Mouse (Mus musculus) midbrain, embryonic 16.5 days (tissue): ENCODE measurements around the gene Tmem219. TPM values are rescaled to one million over a fixed set of nuclear protein-coding genes. Genes with fewer than 3 reads are reported as not detected.
A peak's percentile ranks its signal among the peaks of the same experiment; 100 is the strongest.

ENCODE experiments used
- ATAC-seq: fragments of 200-750 bp; cut with Nextera tagmentation; 2 replicates; pipeline ENCODE4 v1.8.0; 2017; ENCODE audit warnings: moderate TSS enrichment
- H3K27ac ChIP-seq: fragments of 300-500 bp; sonication (generic); 2 replicates; pipeline ENCODE4 v1.5.1; 2014; ENCODE audit warnings: mild to moderate bottlenecking, low read length, mixed read lengths
- H3K27me3 ChIP-seq: fragments of 300-500 bp; sonication (generic); 2 replicates; pipeline ENCODE4 v1.6.1; 2014; ENCODE audit warnings: low read depth, low read length, mixed read lengths; ENCODE audit not compliant: control insufficient read depth, insufficient read depth
- H3K36me3 ChIP-seq: fragments of 300-500 bp; sonication (generic); 2 replicates; pipeline ENCODE4 v1.6.1; 2014; ENCODE audit warnings: mild to moderate bottlenecking, low read length, moderate library complexity, mixed read lengths; ENCODE audit not compliant: control insufficient read depth, insufficient read depth
- H3K4me1 ChIP-seq: fragments of 300-500 bp; sonication (generic); 2 replicates; pipeline ENCODE4 v1.6.1; 2014; ENCODE audit warnings: mild to moderate bottlenecking, low read length, mixed read lengths; ENCODE audit not compliant: control insufficient read depth, insufficient read depth
- H3K4me2 ChIP-seq: fragments of 300-500 bp; sonication (generic); 2 replicates; pipeline ENCODE4 v1.6.1; 2014; ENCODE audit warnings: mild to moderate bottlenecking, low read length, mixed read lengths
- H3K4me3 ChIP-seq: fragments of 300-500 bp; sonication (generic); 2 replicates; pipeline ENCODE4 v1.5.1; 2014; ENCODE audit warnings: low read depth, mild to moderate bottlenecking, low read length, moderate library complexity, mixed read lengths
- H3K9ac ChIP-seq: fragments of 300-500 bp; sonication (generic); 2 replicates; pipeline ENCODE4 v1.6.1; 2014; ENCODE audit warnings: low read depth, low read length, mixed read lengths
- H3K9me3 ChIP-seq: fragments of 300-500 bp; sonication (generic); replicated peaks from 2 replicates; pipeline ENCODE4 v1.6.1; 2014; ENCODE audit warnings: mild to moderate bottlenecking, low read length, mixed read lengths; ENCODE audit not compliant: control insufficient read depth, poor library complexity, severe bottlenecking
- WGBS: fragments of 180-500 bp; shearing (Covaris S2); extraction: QIAGEN DNeasy Blood & Tissue Kit; methylation state at CpG from one replicate; pipeline ENCODE4 v1.1.7; 2014; 5-methylcytosine and 5-hydroxymethylcytosine counted together
- polyA plus RNA-seq: library from polyadenylated mRNA; unstranded; fragments of >200 nt; fragmentation: Nextera tagmentation; extraction: Ambion mirVana; gene quantifications from 2 replicates; pipeline ENCODE4 v1.2.1, GENCODE M21; 2015

Tmem219 gene
- polyA plus RNA-seq, 1 experiment from 2014 or later: 34.0 TPM

- Histone ChIP-seq H3K9ac (peak within 1 kb of the TSS; percentile 64), H3K4me1 (peaks cover 21% of the 10 kb centered on the region), H3K4me2 (peak within 1 kb of the TSS; percentile 93), H3K4me3 (peak within 1 kb of the TSS; percentile 67), H3K27ac (peak within 1 kb of the TSS; percentile 80), H3K36me3 (peaks cover 22% of the 10 kb centered on the region), H3K9me3 (no peaks in the 10 kb centered on the region), H3K27me3 (no peaks in the 10 kb centered on the region)
- WGBS: 3% methylated on average over 42 of the region's 42 CpGs
- peak; percentile 91 for ATAC-seq
Observed at GRCm38 (mm10) chr7:126861429-126862130, 61.1 kb downstream of the Tmem219 start, which contains the start of gene Hirip3. TSS of gene Hirip3 (plus strand) at chr7:126861972.

- H3K4me1 ChIP-seq: peaks cover 21% of the 10 kb centered on the region
- peak overlapping the region; percentile 64 for H3K9ac ChIP-seq
- peak overlapping the region; percentile 67 for H3K4me3 ChIP-seq
- no peaks in the 10 kb centered on the region for H3K27me3 ChIP-seq
- H3K27ac ChIP-seq: no peak overlapping the region
- H3K9me3 ChIP-seq: no peaks in the 10 kb centered on the region
- H3K4me2 ChIP-seq: peak overlapping the region; percentile 93
- peaks cover 18% of the 10 kb centered on the region for H3K36me3 ChIP-seq
- peak; percentile 8; the same call in 1 of the 2 replicates for ATAC-seq
- WGBS: 86% methylated on average over 5 of the region's 5 CpGs
Observed at GRCm38 (mm10) chr7:126860987-126861386, 61.7 kb downstream of the Tmem219 start.

- WGBS: 74% methylated on average over 9 of the region's 9 CpGs
- Histone ChIP-seq H3K36me3 (peaks cover 12% of the 10 kb centered on the region), H3K4me2 (no peak overlapping the region), H3K9ac (no peak overlapping the region), H3K9me3 (no peaks in the 10 kb centered on the region), H3K4me3 (no peak overlapping the region), H3K27ac (no peak overlapping the region), H3K4me1 (peaks cover 8% of the 10 kb centered on the region), H3K27me3 (no peaks in the 10 kb centered on the region)
- no peak for ATAC-seq
Observed at GRCm38 (mm10) chr7:126856741-126857420, 65.8 kb downstream of the Tmem219 start.

GRCm38 (mm10) chr7:126855641-126856040 lies 67.1 kb downstream of the Tmem219 start:
- H3K27me3 ChIP-seq: no peaks in the 10 kb centered on the region
- H3K4me1 ChIP-seq: peaks cover 1% of the 10 kb centered on the region
- no peak overlapping the region for H3K4me3 ChIP-seq
- no peak overlapping the region for H3K27ac ChIP-seq
- 81% methylated on average over 3 of the region's 3 CpGs for WGBS
- peaks cover 12% of the 10 kb centered on the region for H3K36me3 ChIP-seq
- no peak overlapping the region for H3K4me2 ChIP-seq
- no peaks in the 10 kb centered on the region for H3K9me3 ChIP-seq
- H3K9ac ChIP-seq: no peak overlapping the region
- no peak for ATAC-seq

GRCm38 (mm10) chr7:126853454-126853853 lies 69.3 kb downstream of the Tmem219 start:
- Histone ChIP-seq H3K4me2 (no peak overlapping the region), H3K27me3 (peaks cover 5% of the 10 kb centered on the region; the same call in 1 of the 2 replicates), H3K9ac (no peak overlapping the region), H3K4me1 (peaks cover 10% of the 10 kb centered on the region), H3K9me3 (no peaks in the 10 kb centered on the region), H3K27ac (no peak overlapping the region), H3K4me3 (no peak overlapping the region), H3K36me3 (peaks cover 12% of the 10 kb centered on the region)
- WGBS: 86% methylated on average over 5 of the region's 5 CpGs
- no peak for ATAC-seq

- Histone ChIP-seq H3K4me3 (no peak overlapping the region), H3K9ac (no peak overlapping the region), H3K9me3 (no peaks in the 10 kb centered on the region), H3K4me1 (peaks cover 16% of the 10 kb centered on the region), H3K27me3 (peaks cover 5% of the 10 kb centered on the region; the same call in 1 of the 2 replicates), H3K27ac (no peak overlapping the region), H3K36me3 (peaks cover 5% of the 10 kb centered on the region), H3K4me2 (no peak overlapping the region)
- no peak for ATAC-seq
- 39% methylated on average over 12 of the region's 12 CpGs for WGBS
Observed at GRCm38 (mm10) chr7:126851192-126851591, 71.5 kb downstream of the Tmem219 start.

- Histone ChIP-seq H3K4me3 (no peak overlapping the region), H3K9ac (no peak overlapping the region), H3K36me3 (peaks cover 5% of the 10 kb centered on the region), H3K27me3 (peaks cover 5% of the 10 kb centered on the region; the same call in 1 of the 2 replicates), H3K9me3 (no peaks in the 10 kb centered on the region), H3K4me2 (no peak overlapping the region), H3K27ac (no peak overlapping the region), H3K4me1 (peaks cover 16% of the 10 kb centered on the region)
- 93% methylated on average over 6 of the region's 6 CpGs for WGBS
- ATAC-seq: no peak
Observed at GRCm38 (mm10) chr7:126850161-126850560, 72.6 kb downstream of the Tmem219 start.

- peaks cover 5% of the 10 kb centered on the region for H3K36me3 ChIP-seq
- 11% methylated on average over 9 of the region's 10 CpGs for WGBS
- peak overlapping the region; percentile 99 for H3K4me2 ChIP-seq
- H3K9ac ChIP-seq: peak overlapping the region; percentile 84
- H3K9me3 ChIP-seq: no peaks in the 10 kb centered on the region
- ATAC-seq: peak; percentile 40
- H3K4me1 ChIP-seq: peaks cover 16% of the 10 kb centered on the region
- peak overlapping the region; percentile 72 for H3K4me3 ChIP-seq
- H3K27me3 ChIP-seq: peaks cover 5% of the 10 kb centered on the region; the same call in 1 of the 2 replicates
- peak overlapping the region; percentile 18 for H3K27ac ChIP-seq
Observed at GRCm38 (mm10) chr7:126848794-126849193, 73.9 kb downstream of the Tmem219 start.
